Mouse (Mus musculus): ENCODE data around the gene Rps17. TPM values are rescaled to one million over a fixed set of nuclear protein-coding genes. Genes with fewer than 3 reads are reported as not detected.

Rps17 gene
- polyA plus RNA-seq, 1 experiment from 2014 or later: 1,032 TPM

DNA sequence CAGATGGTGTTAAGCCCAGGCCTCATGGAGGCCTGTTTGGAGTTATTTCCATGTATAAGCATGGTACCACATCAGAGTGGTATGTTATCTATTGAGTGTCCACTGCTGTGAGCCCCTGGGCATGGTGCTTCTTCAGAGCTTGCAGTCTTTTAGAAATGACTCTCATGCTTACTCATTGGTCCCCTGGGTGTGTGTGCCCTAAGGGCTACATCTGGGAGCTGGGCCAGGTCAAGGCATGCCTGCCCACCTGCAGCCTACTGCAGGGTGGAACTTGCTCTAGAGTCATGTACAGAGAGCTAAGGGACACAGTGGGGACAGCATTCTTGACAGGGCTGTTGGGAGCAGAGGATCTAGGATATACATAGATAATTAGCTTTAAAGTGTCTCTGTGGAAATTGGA, 33.5 kb downstream of the Rps17 start:
- Histone ChIP-seq H3K4me2 (ENCODE audit: low read length) (no peak overlapping the region), H3K9ac (ENCODE audit: low read length) (no peak overlapping the region), H3K36me3 (ENCODE audit: control insufficient read depth, insufficient read depth, low read length) (no peaks in the 10 kb centered on the region), H3K4me1 (ENCODE audit: control insufficient read depth in 2 of 2, insufficient read depth in 2 of 2, low read length in 2 of 2) (no peaks in the 10 kb centered on the region), H3K27ac (replicated peaks in 1 of 2; ENCODE audit: control insufficient read depth in 1 of 2, insufficient read depth in 1 of 2, low read depth in 2 of 2, low read length in 2 of 2) (no peak overlapping the region), H3K4me3 (ENCODE audit: control insufficient read depth in 1 of 2, insufficient read depth in 1 of 2, low read depth in 1 of 2, low read length in 2 of 2) (no peak overlapping the region), H3K27me3 (ENCODE audit: control insufficient read depth, insufficient read depth, low read length) (no peaks in the 10 kb centered on the region), H3K9me3 (ENCODE audit: control insufficient read depth, low read length) (no peaks in the 10 kb centered on the region)
- ATAC-seq (ENCODE audit: insufficient number of reproducible peaks, insufficient read depth, low FRiP score, low read depth): no peak

DNA sequence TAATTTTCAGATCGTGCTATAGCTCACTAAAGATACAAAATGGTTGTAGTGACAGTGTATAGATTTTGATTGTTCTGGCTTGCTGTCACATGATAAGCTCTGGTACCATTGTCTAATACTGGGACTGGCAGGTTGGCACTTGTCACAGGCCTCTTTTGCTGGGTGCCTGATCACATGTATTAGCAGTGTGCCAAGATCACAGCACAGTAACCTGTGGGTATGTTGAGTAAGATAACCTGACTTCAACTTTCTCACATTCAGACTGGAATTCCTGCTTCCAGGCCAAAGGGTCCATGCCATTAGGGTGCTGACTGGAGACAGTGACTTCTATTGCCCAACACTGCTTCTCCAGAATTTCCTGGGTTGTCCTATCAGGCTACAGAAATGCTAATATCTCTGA, 33.9 kb downstream of the Rps17 start:
- H3K4me3 ChIP-seq (ENCODE audit: control insufficient read depth in 1 of 2, insufficient read depth in 1 of 2, low read depth in 1 of 2, low read length in 2 of 2): no peak overlapping the region
- no peaks in the 10 kb centered on the region for H3K27me3 ChIP-seq (ENCODE audit: control insufficient read depth, insufficient read depth, low read length)
- WGBS: 83% methylated on average over 1 of the region's 1 CpGs
- no peak overlapping the region for H3K4me2 ChIP-seq (ENCODE audit: low read length)
- no peaks in the 10 kb centered on the region for H3K36me3 ChIP-seq (ENCODE audit: control insufficient read depth, insufficient read depth, low read length)
- no peaks in the 10 kb centered on the region for H3K9me3 ChIP-seq (ENCODE audit: control insufficient read depth, low read length)
- no peak overlapping the region for H3K9ac ChIP-seq (ENCODE audit: low read length)
- no peak for ATAC-seq (ENCODE audit: insufficient number of reproducible peaks, insufficient read depth, low FRiP score, low read depth)
- no peaks in the 10 kb centered on the region for H3K4me1 ChIP-seq (ENCODE audit: control insufficient read depth in 2 of 2, insufficient read depth in 2 of 2, low read length in 2 of 2)
- no peak overlapping the region for H3K27ac ChIP-seq (replicated peaks in 1 of 2; ENCODE audit: control insufficient read depth in 1 of 2, insufficient read depth in 1 of 2, low read depth in 2 of 2, low read length in 2 of 2)

DNA sequence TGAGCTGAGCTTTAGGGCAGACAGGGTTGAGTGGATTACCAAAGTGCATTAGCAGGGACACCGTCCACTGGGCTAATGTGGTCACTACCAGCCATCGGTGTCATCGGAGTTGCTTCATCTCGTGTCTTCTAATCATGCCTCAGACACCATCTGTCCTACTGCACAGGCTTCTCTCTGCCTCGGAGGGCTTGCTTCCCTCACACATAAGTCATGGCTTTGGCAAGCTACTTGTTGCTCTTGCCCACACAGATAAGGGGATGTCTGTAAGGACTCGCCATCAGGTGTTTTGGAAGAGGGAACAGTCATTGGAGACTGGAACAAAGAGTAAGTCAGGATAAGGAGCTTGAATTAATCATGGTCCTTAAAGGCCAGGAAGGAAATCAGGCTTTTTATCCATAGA, 35.8 kb downstream of the Rps17 start:
- 66% methylated on average over 6 of the region's 6 CpGs for WGBS

DNA sequence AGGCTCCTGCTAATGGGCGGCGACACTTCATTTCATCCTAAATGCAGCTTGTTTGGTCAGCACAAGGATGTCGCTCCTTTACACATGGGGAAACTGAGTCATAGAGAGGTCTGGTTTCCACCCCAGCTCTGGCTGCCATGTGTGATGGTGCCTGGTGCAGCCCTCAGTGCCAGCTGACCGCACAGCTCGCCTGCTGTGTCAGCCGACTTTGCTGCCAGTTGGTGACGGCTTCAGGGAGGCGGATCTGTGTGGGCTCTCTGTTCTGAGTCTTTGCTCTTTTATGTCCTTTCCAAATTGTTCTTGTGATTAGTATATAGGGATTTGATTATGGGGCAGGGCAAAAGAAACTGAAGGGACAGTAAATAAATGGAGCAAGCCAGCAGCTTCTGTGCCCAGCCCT, 37.3 kb downstream of the Rps17 start:
- H3K4me3 ChIP-seq (ENCODE audit: control insufficient read depth in 1 of 2, insufficient read depth in 1 of 2, low read depth in 1 of 2, low read length in 2 of 2): no peak overlapping the region
- 78% methylated on average over 8 of the region's 8 CpGs for WGBS

More for the DNA sequence above, 35.8 kb downstream of the Rps17 start:
- H3K27ac ChIP-seq (replicated peaks in 1 of 2; ENCODE audit: control insufficient read depth in 1 of 2, insufficient read depth in 1 of 2, low read depth in 2 of 2, low read length in 2 of 2): no peak overlapping the region
- no peak for ATAC-seq (ENCODE audit: insufficient number of reproducible peaks, insufficient read depth, low FRiP score, low read depth)
- no peaks in the 10 kb centered on the region for H3K9me3 ChIP-seq (ENCODE audit: control insufficient read depth, low read length)
- no peaks in the 10 kb centered on the region for H3K4me1 ChIP-seq (ENCODE audit: control insufficient read depth in 2 of 2, insufficient read depth in 2 of 2, low read length in 2 of 2)
- no peak overlapping the region for H3K9ac ChIP-seq (ENCODE audit: low read length)
- no peaks in the 10 kb centered on the region for H3K27me3 ChIP-seq (ENCODE audit: control insufficient read depth, insufficient read depth, low read length)
- H3K36me3 ChIP-seq (ENCODE audit: control insufficient read depth, insufficient read depth, low read length): no peaks in the 10 kb centered on the region
- no peak overlapping the region for H3K4me3 ChIP-seq (ENCODE audit: control insufficient read depth in 1 of 2, insufficient read depth in 1 of 2, low read depth in 1 of 2, low read length in 2 of 2)
- no peak overlapping the region for H3K4me2 ChIP-seq (ENCODE audit: low read length)

DNA sequence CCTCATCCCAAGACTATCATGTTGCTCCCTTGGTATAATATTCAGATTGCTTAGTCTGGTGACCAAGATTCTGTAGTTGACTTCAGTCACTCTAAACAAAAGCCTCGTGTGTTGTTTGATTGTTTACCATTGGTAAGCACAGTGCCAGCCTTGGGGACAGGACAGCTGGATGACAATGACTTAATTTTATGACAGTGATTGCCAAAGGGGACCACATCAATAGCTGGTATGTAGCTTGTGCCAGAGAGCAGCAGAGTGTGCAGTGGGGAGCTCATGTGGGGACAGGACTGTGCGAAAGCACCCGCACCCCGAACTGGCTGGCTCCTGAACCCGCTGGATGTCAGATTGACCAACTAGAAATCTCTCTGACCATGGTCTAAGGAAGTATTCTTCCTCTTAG, 40.4 kb downstream of the Rps17 start:
- no peaks in the 10 kb centered on the region for H3K27me3 ChIP-seq (ENCODE audit: control insufficient read depth, insufficient read depth, low read length)
- 87% methylated on average over 5 of the region's 5 CpGs for WGBS
- no peak overlapping the region for H3K9ac ChIP-seq (ENCODE audit: low read length)

More for the DNA sequence above, 37.3 kb downstream of the Rps17 start:
- no peak overlapping the region for H3K9ac ChIP-seq (ENCODE audit: low read length)
- ATAC-seq (ENCODE audit: insufficient number of reproducible peaks, insufficient read depth, low FRiP score, low read depth): no peak
- H3K27ac ChIP-seq (replicated peaks in 1 of 2; ENCODE audit: control insufficient read depth in 1 of 2, insufficient read depth in 1 of 2, low read depth in 2 of 2, low read length in 2 of 2): no peak overlapping the region
- H3K9me3 ChIP-seq (ENCODE audit: control insufficient read depth, low read length): no peaks in the 10 kb centered on the region
- H3K36me3 ChIP-seq (ENCODE audit: control insufficient read depth, insufficient read depth, low read length): no peaks in the 10 kb centered on the region
- H3K4me1 ChIP-seq (ENCODE audit: control insufficient read depth in 2 of 2, insufficient read depth in 2 of 2, low read length in 2 of 2): no peaks in the 10 kb centered on the region
- H3K27me3 ChIP-seq (ENCODE audit: control insufficient read depth, insufficient read depth, low read length): no peaks in the 10 kb centered on the region
- H3K4me2 ChIP-seq (ENCODE audit: low read length): no peak overlapping the region

DNA sequence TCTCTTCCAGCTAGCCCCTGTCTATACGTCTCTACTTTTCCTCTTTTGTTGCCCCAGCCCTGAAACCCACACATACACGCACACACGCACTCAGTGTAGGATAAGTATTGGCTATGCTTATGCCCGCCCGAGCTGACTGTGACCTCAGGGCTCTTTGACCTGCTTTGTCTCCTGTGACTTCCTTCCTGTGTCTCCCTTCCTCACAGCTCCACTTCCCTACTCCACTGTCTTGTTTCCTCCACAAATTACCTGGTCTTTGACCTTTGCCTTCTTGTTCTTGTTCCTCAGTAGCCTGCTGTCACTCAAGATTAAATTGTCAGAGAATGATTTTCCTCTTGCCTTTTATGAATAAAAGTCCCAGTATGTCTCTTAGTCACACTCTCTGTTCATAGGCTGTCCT, 41.0 kb downstream of the Rps17 start:
- H3K4me2 ChIP-seq (ENCODE audit: low read length): no peak overlapping the region
- H3K9me3 ChIP-seq (ENCODE audit: control insufficient read depth, low read length): no peaks in the 10 kb centered on the region
- H3K27me3 ChIP-seq (ENCODE audit: control insufficient read depth, insufficient read depth, low read length): no peaks in the 10 kb centered on the region
- ATAC-seq (ENCODE audit: insufficient number of reproducible peaks, insufficient read depth, low FRiP score, low read depth): no peak
- WGBS: 67% methylated on average over 5 of the region's 5 CpGs
- no peak overlapping the region for H3K4me3 ChIP-seq (ENCODE audit: control insufficient read depth in 1 of 2, insufficient read depth in 1 of 2, low read depth in 1 of 2, low read length in 2 of 2)
- no peaks in the 10 kb centered on the region for H3K36me3 ChIP-seq (ENCODE audit: control insufficient read depth, insufficient read depth, low read length)
- H3K9ac ChIP-seq (ENCODE audit: low read length): no peak overlapping the region
- no peaks in the 10 kb centered on the region for H3K4me1 ChIP-seq (ENCODE audit: control insufficient read depth in 2 of 2, insufficient read depth in 2 of 2, low read length in 2 of 2)
- H3K27ac ChIP-seq (replicated peaks in 1 of 2; ENCODE audit: control insufficient read depth in 1 of 2, insufficient read depth in 1 of 2, low read depth in 2 of 2, low read length in 2 of 2): no peak overlapping the region

More for the DNA sequence above, 40.4 kb downstream of the Rps17 start:
- H3K9me3 ChIP-seq (ENCODE audit: control insufficient read depth, low read length): no peaks in the 10 kb centered on the region
- no peak overlapping the region for H3K27ac ChIP-seq (replicated peaks in 1 of 2; ENCODE audit: control insufficient read depth in 1 of 2, insufficient read depth in 1 of 2, low read depth in 2 of 2, low read length in 2 of 2)
- no peak for ATAC-seq (ENCODE audit: insufficient number of reproducible peaks, insufficient read depth, low FRiP score, low read depth)
- H3K4me2 ChIP-seq (ENCODE audit: low read length): no peak overlapping the region
- H3K4me1 ChIP-seq (ENCODE audit: control insufficient read depth in 2 of 2, insufficient read depth in 2 of 2, low read length in 2 of 2): no peaks in the 10 kb centered on the region
- H3K36me3 ChIP-seq (ENCODE audit: control insufficient read depth, insufficient read depth, low read length): no peaks in the 10 kb centered on the region
- no peak overlapping the region for H3K4me3 ChIP-seq (ENCODE audit: control insufficient read depth in 1 of 2, insufficient read depth in 1 of 2, low read depth in 1 of 2, low read length in 2 of 2)

DNA sequence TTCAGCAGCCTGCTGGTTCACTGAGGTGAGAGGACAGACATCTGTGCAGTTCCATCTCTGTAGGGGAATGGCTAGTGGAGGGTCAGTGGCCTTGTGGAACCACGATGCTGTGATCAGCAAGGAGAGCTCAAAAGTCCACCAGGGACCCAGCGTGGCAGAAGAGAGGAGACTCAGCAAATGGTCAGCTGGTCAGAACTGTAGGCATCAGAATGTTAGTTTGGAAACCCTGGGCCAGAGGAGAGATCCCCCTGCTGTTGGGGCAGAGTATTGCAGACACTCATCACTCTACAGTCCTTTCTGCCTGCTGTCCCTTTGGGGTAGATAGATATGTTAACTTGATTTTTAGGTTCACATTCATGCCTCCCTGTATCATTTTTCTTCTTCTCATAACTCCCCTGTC, 41.4 kb downstream of the Rps17 start:
- Histone ChIP-seq H3K9me3 (ENCODE audit: control insufficient read depth, low read length) (no peaks in the 10 kb centered on the region), H3K36me3 (ENCODE audit: control insufficient read depth, insufficient read depth, low read length) (no peaks in the 10 kb centered on the region), H3K4me2 (ENCODE audit: low read length) (no peak overlapping the region), H3K4me3 (ENCODE audit: control insufficient read depth in 1 of 2, insufficient read depth in 1 of 2, low read depth in 1 of 2, low read length in 2 of 2) (no peak overlapping the region), H3K9ac (ENCODE audit: low read length) (no peak overlapping the region), H3K27me3 (ENCODE audit: control insufficient read depth, insufficient read depth, low read length) (no peaks in the 10 kb centered on the region), H3K4me1 (ENCODE audit: control insufficient read depth in 2 of 2, insufficient read depth in 2 of 2, low read length in 2 of 2) (no peaks in the 10 kb centered on the region), H3K27ac (replicated peaks in 1 of 2; ENCODE audit: control insufficient read depth in 1 of 2, insufficient read depth in 1 of 2, low read depth in 2 of 2, low read length in 2 of 2) (no peak overlapping the region)
- 91% methylated on average over 2 of the region's 2 CpGs for WGBS
- ATAC-seq (ENCODE audit: insufficient number of reproducible peaks, insufficient read depth, low FRiP score, low read depth): no peak

DNA sequence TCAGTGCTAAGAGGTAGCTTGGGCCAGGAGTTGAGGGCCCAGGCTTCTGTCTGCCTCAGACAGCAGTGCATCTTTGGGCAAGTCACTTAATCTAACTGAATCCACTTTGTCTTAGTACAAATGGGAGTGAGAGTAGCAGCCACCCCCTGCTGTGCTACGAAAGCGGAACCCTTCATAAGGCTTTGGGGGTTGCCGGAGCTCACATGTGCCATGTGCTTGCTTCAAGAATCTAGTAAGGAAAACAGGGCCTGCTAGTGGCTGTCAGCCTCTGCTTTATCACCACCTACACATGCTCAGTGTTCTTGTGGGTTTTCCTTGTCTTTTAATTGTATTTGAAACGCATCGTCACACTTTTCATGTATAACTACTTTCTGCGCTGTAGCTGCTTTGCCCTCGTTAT, 43.7 kb downstream of the Rps17 start:
- Histone ChIP-seq H3K4me2 (ENCODE audit: low read length) (no peak overlapping the region), H3K9ac (ENCODE audit: low read length) (no peak overlapping the region), H3K27ac (replicated peaks in 1 of 2; ENCODE audit: control insufficient read depth in 1 of 2, insufficient read depth in 1 of 2, low read depth in 2 of 2, low read length in 2 of 2) (no peak overlapping the region), H3K36me3 (ENCODE audit: control insufficient read depth, insufficient read depth, low read length) (no peaks in the 10 kb centered on the region), H3K4me3 (ENCODE audit: control insufficient read depth in 1 of 2, insufficient read depth in 1 of 2, low read depth in 1 of 2, low read length in 2 of 2) (no peak overlapping the region), H3K4me1 (ENCODE audit: control insufficient read depth in 2 of 2, insufficient read depth in 2 of 2, low read length in 2 of 2) (no peaks in the 10 kb centered on the region; a peak in 1 of 4 replicates), H3K9me3 (ENCODE audit: control insufficient read depth, low read length) (no peaks in the 10 kb centered on the region), H3K27me3 (ENCODE audit: control insufficient read depth, insufficient read depth, low read length) (no peaks in the 10 kb centered on the region)
- 84% methylated on average over 7 of the region's 7 CpGs for WGBS
- ATAC-seq (ENCODE audit: insufficient number of reproducible peaks, insufficient read depth, low FRiP score, low read depth): no peak

Data from heart, embryonic 14.5 days (tissue).